Mouse (Mus musculus): ENCODE data around the gene Sh2d1b2.

The Sh2d1b2 gene

GRCm38 (mm10) chr1:170282415-170283129, 50.0 kb downstream of the Sh2d1b2 start:
- peak; percentile 16 to 18 for DNase-seq

GRCm38 (mm10) chr1:170292239-170292951, 59.8 kb downstream of the Sh2d1b2 start:
- DNase-seq, result peak; percentile 27 to 47

GRCm38 (mm10) chr1:170293257-170293656, 60.7 kb downstream of the Sh2d1b2 start:
- DNase-seq, result no peak

GRCm38 (mm10) chr1:170294786-170295570, 62.4 kb downstream of the Sh2d1b2 start:
- no peak for DNase-seq

GRCm38 (mm10) chr1:170299496-170299895, 66.9 kb downstream of the Sh2d1b2 start:
- DNase-seq, result no peak

- DNase-seq, result no peak
Observed at GRCm38 (mm10) chr1:170301686-170302085, 69.1 kb downstream of the Sh2d1b2 start.

GRCm38 (mm10) chr1:170302456-170302855, 69.9 kb downstream of the Sh2d1b2 start:
- DNase-seq, result no peak

GRCm38 (mm10) chr1:170303103-170303502, 70.6 kb downstream of the Sh2d1b2 start:
- DNase-seq, result no peak

All from lung, adult 18-20 months (tissue).